Mouse (Mus musculus) G1E (cell line): Measurements from ENCODE around the gene Pnpla1. TPM values are rescaled to one million over a fixed set of nuclear protein-coding genes. Genes with fewer than 3 reads are reported as not detected.

Experiments used
- ATAC-seq: 2 replicates; pipeline ENCODE4 v1.8.0; 2016; ENCODE audit warnings: mild to moderate bottlenecking; ENCODE audit not compliant: insufficient number of reproducible peaks, poor library complexity, low FRiP score, severe bottlenecking; ENCODE audit errors: extremely low read depth
- DNase-seq: peaks from one replicate; pipeline ENCODE4 v3.0.0; 2012; ENCODE audit warnings: low spot score
- H3K27me3 ChIP-seq: 2 replicates; pipeline ENCODE4 v1.6.1; 2012; ENCODE audit warnings: mild to moderate bottlenecking, low read length, inconsistent platforms; ENCODE audit not compliant: insufficient read depth
- H3K36me3 ChIP-seq: replicated peaks from 2 replicates; pipeline ENCODE3; 2012; ENCODE audit warnings: mild to moderate bottlenecking, inconsistent platforms
- H3K4me1 ChIP-seq: 2 replicates; pipeline ENCODE4 v1.6.1; 2012; ENCODE audit warnings: low read depth, low read length, inconsistent platforms, mixed read lengths; ENCODE audit not compliant: insufficient read depth
- H3K4me3 ChIP-seq: 2 replicates; pipeline ENCODE4 v1.5.1; 2012; ENCODE audit warnings: low read depth, mild to moderate bottlenecking, inconsistent platforms, low read length, moderate library complexity, mixed read lengths
- H3K9me3 ChIP-seq: replicated peaks from 2 replicates; pipeline ENCODE4 v1.6.1; 2012; ENCODE audit warnings: inconsistent platforms
- CTCF ChIP-seq: IDR thresholded peaks from 2 replicates; pipeline ENCODE4 v1.5.1; 2012; ENCODE audit warnings: low read depth, low read length, inconsistent platforms, mixed read lengths
- GATA1 ChIP-seq: IDR thresholded peaks from 2 replicates; pipeline ENCODE4 v1.6.1; 2012; ENCODE audit warnings: borderline replicate concordance, low read length, inconsistent platforms, mixed read lengths
- GATA2 ChIP-seq: IDR thresholded peaks from 2 replicates; pipeline ENCODE4 v1.6.1; 2012; ENCODE audit warnings: low read depth, low read length, inconsistent platforms, borderline replicate concordance
- POLR2AphosphoS5 ChIP-seq: IDR thresholded peaks from 2 replicates; pipeline ENCODE4 v1.6.1; 2012; ENCODE audit warnings: low read depth, low read length, inconsistent platforms; ENCODE audit not compliant: insufficient replicate concordance
- TAL1 ChIP-seq: conservative IDR thresholded peaks from 2 replicates; pipeline ENCODE4 v1.6.1; 2012; ENCODE audit warnings: low read depth, low read length, inconsistent platforms, mixed read lengths
- polyA plus RNA-seq: library from polyadenylated mRNA; stranded (reverse); fragments of >175 nt; gene quantifications from 2 replicates; pipeline ENCODE4 v1.2.3, GENCODE M21; 2012
- total RNA-seq, 2 experiments: library from RNA; stranded (forward) in 1 of 2; stranded (reverse) in 1 of 2; fragments of 200-1000 nt in 1 of 2; fragments of >200 nt in 1 of 2; fragmentation: Nextera tagmentation in 1 of 2; gene quantifications; 2 replicates each; pipeline ENCODE4 v1.2.3; 2014 to 2017

The Pnpla1 gene
- total and polyA plus RNA-seq, 3 experiments, result not detected

GRCm38 (mm10) chr17:28816875-28817811 lies 41.1 kb upstream of the Pnpla1 start:
- TF ChIP-seq TAL1, result no peak
- TF ChIP-seq CTCF, result no peak
- no peak for TF ChIP-seq GATA1
- TF ChIP-seq GATA2, result no peak
- no peak for TF ChIP-seq POLR2AphosphoS5
- H3K36me3 ChIP-seq, result peaks cover 94% of the 10 kb centered on the region
- H3K4me3 ChIP-seq, result no peak overlapping the region
- no peak for ATAC-seq
- DNase-seq, result no peak
- no peaks in the 10 kb centered on the region for H3K9me3 ChIP-seq
- H3K4me1 ChIP-seq, result peaks cover under 1% of the 10 kb centered on the region; the same call in 1 of the 2 replicates
- no peaks in the 10 kb centered on the region for H3K27me3 ChIP-seq

GRCm38 (mm10) chr17:28820189-28820588 lies 38.0 kb upstream of the Pnpla1 start:
- Histone ChIP-seq H3K27me3 (no peaks in the 10 kb centered on the region), H3K9me3 (no peaks in the 10 kb centered on the region), H3K4me1 (peaks cover 27% of the 10 kb centered on the region), H3K4me3 (no peak overlapping the region), H3K36me3 (peaks cover 97% of the 10 kb centered on the region)
- TF ChIP-seq POLR2AphosphoS5, result no peak
- no peak for TF ChIP-seq GATA1
- TF ChIP-seq TAL1, result no peak
- no peak for TF ChIP-seq GATA2
- TF ChIP-seq CTCF, result no peak
- DNase-seq (no peak), ATAC-seq (no peak)

GRCm38 (mm10) chr17:28823004-28823745 lies 35.0 kb upstream of the Pnpla1 start:
- no peaks in the 10 kb centered on the region for H3K27me3 ChIP-seq
- H3K4me1 ChIP-seq, result peaks cover 30% of the 10 kb centered on the region
- H3K4me3 ChIP-seq, result no peak overlapping the region; the same call in 1 of the 2 replicates
- DNase-seq (no peak), ATAC-seq (peak; percentile 34)
- TF ChIP-seq TAL1 (peak; percentile 42), GATA1 (no peak)
- no peaks in the 10 kb centered on the region for H3K9me3 ChIP-seq
- H3K36me3 ChIP-seq, result peaks cover 98% of the 10 kb centered on the region

- no peak overlapping the region for H3K4me3 ChIP-seq
- H3K36me3 ChIP-seq, result peaks cover 98% of the 10 kb centered on the region
Measured at GRCm38 (mm10) chr17:28823749-28824148, 34.5 kb upstream of the Pnpla1 start.

DNA sequence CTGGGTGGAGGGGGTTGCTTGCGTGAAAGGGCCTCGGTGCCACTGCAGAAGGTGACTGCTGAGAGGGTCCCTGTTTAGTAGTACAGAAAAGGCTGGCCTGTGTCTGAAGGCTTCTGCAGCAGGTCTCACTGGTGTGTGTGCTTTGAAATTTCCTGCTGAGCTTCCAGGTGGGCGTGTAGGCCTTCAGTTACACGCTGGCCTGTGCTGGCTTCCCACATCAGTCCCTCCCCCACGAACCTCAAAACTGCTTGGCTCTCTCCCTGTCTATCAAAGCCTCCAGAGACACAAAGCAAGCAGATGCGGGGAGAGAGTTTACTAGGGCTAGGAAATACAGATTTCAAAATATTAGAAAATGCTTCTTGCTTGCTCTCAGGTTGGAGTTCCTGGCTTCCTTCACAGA lies 33.3 kb upstream of the Pnpla1 start:
- no peak for ATAC-seq
- no peak for DNase-seq
- Histone ChIP-seq H3K27me3 (no peaks in the 10 kb centered on the region), H3K36me3 (peaks cover 99% of the 10 kb centered on the region), H3K4me1 (peaks cover 36% of the 10 kb centered on the region), H3K9me3 (no peaks in the 10 kb centered on the region), H3K4me3 (no peak overlapping the region)
- TF ChIP-seq GATA1 (no peak), TAL1 (no peak), CTCF (no peak), POLR2AphosphoS5 (no peak), GATA2 (no peak)

More at GRCm38 (mm10) chr17:28823749-28824148, 34.5 kb upstream of the Pnpla1 start:
- DNase-seq (no peak), ATAC-seq (no peak)
- no peaks in the 10 kb centered on the region for H3K27me3 ChIP-seq
- H3K4me1 ChIP-seq, result peaks cover 30% of the 10 kb centered on the region
- no peak for TF ChIP-seq GATA2
- no peak for TF ChIP-seq CTCF
- no peak for TF ChIP-seq TAL1
- no peak for TF ChIP-seq POLR2AphosphoS5
- TF ChIP-seq GATA1, result no peak
- H3K9me3 ChIP-seq, result no peaks in the 10 kb centered on the region
